Mouse (Mus musculus): ENCODE measurements at regions not wholly inside any gene's neighbourhood (a gene's known extent, or its start where the extent isn't known, plus 50 kb on each side); places are given as distances from the start of the nearest gene placed in this dataset.

- no peak for DNase-seq (ENCODE audit: low spot score in 2 of 2)
These were observed 441.5 kb downstream of the Basp1 start for GRCm38 (mm10) chr15:24972020-24972419.

DNA sequence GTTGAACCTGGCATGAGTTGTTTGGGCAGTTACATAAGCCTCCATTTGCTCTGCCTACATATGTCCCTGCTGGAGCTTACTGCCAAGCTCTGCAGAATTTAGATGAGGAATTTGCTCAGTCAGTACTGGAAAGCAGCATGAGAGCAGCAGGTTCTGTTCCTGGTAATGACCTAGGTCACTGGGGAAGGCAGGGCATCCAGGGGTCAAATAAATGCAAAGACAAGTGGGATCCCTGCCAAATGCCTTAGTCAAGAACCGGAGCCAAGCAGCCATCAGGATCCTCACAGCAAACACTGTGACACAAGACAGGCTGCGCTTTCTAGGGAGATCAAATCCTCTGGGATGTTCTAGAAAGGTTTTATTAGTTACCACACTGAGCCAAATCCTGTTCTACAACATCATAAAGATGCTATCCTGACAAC is 444.2 kb downstream of the Basp1 start:
- peak; percentile 31 to 62 for DNase-seq (ENCODE audit: low spot score in 2 of 2)

- no peak for DNase-seq (ENCODE audit: low spot score in 2 of 2)
These were observed 444.8 kb downstream of the Basp1 start for GRCm38 (mm10) chr15:24968636-24969317.

GRCm38 (mm10) chr15:24929742-24930141 is 483.8 kb downstream of the Basp1 start:
- no peak for DNase-seq (ENCODE audit: low spot score in 2 of 2)

GRCm38 (mm10) chr15:24911866-24912265 is 501.7 kb downstream of the Basp1 start:
- DNase-seq (ENCODE audit: low spot score in 2 of 2) = no peak

DNA sequence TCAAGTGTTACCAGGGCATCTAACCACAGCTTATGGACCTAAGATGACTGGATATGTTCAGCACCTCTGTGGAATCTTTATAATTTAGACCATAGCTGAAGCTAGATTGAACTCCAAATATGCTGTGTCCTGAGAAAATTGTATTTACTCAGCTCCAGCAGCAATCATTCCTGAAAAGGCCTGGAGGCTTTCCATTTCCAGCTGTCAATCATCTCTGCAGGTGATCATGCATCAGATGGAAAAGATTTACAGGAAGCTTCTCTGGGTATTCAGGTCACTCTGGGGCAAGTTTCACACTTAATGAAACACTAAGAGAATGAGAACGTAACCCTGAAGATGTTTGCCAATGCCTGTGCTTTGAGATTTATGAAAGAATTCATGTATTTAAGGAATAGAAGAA is 502.1 kb downstream of the Basp1 start:
- no peak for DNase-seq (ENCODE audit: low spot score in 2 of 2)

DNA sequence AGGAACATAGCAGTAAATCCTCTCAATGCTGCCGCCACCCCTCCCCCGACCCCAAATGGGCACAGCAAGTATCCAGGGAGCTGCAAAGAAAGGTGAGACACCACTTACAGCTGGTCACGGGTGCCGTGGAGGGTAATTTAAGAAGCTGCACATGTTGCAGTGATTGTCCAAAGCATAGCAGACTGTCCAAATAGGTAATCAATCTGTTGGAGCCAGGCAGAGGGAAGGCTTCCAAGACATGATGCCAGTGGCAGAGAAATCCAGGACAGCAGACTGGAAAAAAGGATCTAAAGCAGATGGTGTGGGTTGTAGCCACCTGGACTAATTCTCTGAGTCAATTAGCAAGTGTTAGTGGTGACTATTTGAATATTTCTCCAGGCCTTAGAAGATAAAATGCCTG is 506.6 kb downstream of the Basp1 start:
- DNase-seq (ENCODE audit: low spot score in 2 of 2) = peak; percentile 37 to 47

- DNase-seq (ENCODE audit: low spot score in 2 of 2) = no peak
These were observed 534.7 kb downstream of the Basp1 start for GRCm38 (mm10) chr15:24878846-24879245.

DNA sequence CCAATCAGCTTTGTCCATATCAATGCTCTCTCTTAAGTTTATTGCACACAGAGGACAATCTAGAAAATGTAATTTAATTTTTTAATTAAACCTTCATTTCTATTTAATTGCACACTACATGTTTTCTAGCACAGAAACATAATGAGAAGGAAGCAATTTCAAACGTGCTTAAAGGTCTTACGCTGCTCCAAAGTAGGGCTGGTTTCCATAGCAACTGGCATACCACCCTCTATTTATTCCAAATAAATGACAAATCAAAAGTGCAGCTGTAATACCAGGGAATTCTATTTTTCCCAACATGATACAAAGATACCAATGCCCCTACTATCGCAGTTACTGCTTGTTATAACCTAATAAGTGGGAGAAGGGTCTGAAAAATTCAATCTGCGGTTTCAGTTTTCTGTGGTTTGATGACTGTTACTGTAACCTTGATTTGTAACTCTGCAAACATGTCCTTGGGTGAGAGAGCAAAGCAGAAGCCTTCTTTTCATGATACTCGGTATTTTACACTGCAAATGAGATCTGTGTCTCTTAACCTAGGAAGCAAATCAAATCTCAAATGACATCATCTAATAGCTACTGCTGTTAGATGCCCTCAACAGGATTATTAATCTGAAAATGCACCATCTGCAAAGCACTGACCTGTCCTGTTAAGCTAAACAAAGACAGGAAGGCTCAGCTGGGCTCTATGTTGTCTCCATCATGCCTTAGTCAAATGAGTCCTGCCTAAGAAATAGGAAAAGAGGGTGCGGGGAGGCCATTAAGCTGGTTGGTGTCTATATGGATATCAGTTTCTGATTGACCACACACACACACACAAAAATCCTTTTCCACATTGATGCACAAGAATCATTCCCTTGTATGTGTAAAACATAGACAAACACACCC is 535.6 kb downstream of the Basp1 start:
- no peak for DNase-seq (ENCODE audit: low spot score in 2 of 2)

DNA sequence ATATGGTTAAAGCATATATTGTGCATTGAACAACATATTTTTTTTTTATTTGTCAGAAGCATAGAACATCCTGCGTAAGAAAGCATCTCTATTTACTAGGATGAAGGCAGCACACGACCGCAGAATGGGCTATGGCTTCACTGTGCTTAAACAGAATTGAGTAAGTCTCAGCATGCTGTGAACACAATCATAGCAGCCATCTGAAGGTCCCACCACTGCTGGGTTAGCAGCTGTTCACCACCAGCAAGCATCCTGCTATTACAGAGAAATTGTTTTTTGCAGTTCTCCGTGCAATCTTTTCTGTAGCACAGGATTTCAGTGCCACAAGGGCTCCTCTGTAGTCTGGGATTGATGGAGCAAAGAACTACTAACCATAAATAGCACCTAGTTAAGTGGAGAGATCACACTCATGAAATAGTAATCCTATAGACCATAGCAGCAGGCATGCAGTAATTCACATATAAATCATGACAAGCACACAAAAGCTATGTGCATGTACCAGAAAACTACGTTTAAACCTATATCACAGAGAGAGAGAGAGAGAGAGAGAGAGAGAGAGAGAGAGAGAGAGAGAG is 537.3 kb downstream of the Basp1 start:
- peak; percentile 24 to 36 for DNase-seq (ENCODE audit: low spot score in 2 of 2)

GRCm38 (mm10) chr15:24840271-24840670 is 573.3 kb downstream of the Basp1 start:
- no peak for DNase-seq (ENCODE audit: low spot score in 2 of 2)

DNA sequence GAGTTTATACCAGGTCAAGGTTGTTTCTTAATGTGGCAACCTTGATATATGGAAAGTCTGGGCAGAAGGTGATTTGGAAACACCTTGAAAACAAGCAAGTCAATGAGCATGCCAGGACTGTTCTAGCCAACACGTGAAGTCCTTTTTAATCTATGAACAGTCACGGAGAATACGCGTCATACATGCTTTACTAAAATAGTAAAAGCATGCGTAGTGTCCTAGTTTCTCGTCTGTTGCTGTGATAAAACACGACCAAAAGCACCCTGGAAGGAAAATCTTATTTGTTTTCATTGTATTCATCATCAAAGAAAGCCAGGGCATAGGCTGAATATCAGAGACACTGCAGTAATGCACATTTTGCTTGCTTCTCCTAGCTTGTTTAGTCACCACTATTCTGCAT is 575.2 kb downstream of the Basp1 start:
- DNase-seq (ENCODE audit: low spot score in 2 of 2) = no peak

DNA sequence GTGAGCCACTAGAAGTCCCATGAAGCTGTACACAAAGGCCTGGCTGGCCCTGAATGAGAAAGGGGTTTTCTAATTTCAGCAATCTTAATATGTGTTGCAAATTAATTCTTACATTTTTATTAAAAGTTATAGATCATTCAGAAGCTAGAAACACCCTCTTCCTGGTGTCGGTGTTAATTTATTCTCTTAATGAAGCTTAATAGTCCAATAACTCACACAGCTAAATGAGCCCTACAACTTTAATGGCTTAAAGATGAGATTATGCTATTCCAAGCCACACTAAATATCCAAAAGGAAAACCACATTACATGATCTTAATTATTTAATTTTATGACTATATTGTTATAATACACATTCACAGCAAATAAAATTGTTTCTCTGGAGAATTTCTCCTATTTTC is 585.7 kb downstream of the Basp1 start:
- no peak for DNase-seq (ENCODE audit: low spot score in 2 of 2)

GRCm38 (mm10) chr15:24827259-24827658 is 586.3 kb downstream of the Basp1 start:
- no peak for DNase-seq (ENCODE audit: low spot score in 2 of 2)

DNA sequence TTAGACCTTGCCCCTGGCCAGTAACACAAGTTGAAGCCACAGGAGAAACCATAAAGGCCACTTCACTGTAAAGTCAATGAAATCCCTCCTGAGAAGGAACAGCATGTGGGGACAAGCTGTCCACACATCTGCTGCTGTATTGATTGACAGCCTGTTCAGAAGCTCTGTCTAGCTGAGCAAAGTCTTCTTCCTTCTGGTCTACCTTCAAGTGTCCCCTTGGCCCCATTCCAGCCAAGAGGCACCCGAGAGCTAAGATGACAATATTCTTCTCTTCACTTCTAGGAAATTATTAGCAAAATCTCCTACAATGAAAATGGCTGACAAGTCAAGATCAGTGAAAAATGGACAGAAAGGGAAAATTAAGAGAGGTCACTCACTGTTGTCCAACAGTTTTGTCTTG is 616.7 kb downstream of the Basp1 start:
- DNase-seq (ENCODE audit: low spot score in 2 of 2) = no peak

DNA sequence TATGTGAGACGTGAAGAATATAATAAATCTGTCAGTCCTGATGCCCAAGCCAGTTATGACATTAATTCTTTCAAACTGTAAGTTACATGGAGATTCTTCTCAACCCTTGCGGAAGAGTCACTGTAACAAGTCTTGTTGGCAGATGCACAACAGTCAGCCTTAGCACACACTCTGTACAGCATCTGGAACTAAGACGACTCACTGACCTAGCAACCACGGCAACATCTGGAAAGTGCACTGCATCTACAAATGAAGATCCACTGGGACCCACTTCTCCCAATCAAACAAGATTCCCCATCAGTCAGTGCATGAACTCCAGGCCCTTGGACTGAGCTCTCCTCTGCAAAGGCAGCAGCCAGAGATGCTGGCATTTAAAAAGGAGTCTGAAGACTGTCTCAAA is 620.2 kb downstream of the Basp1 start:
- no peak for DNase-seq (ENCODE audit: low spot score in 2 of 2)

DNA sequence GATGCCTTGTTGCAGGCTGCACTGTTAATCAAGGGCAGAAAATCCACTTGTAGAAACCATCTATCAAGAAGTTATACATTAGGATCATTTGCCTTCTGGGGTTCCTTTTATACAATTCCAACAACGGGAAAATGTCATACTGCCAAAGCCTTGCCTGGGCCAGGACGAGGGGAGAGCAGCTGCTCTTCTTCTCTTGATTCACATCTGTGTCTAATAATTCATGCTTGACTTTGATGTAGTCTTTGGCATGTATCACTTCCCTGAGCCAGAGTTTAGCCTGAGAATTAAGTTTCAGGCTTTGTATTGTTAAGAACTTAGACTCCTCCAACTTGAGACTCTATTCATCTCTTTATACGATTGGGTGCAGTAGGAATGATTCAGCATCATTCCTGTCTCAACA is 627.2 kb downstream of the Basp1 start:
- DNase-seq (ENCODE audit: low spot score in 2 of 2) = no peak

DNA sequence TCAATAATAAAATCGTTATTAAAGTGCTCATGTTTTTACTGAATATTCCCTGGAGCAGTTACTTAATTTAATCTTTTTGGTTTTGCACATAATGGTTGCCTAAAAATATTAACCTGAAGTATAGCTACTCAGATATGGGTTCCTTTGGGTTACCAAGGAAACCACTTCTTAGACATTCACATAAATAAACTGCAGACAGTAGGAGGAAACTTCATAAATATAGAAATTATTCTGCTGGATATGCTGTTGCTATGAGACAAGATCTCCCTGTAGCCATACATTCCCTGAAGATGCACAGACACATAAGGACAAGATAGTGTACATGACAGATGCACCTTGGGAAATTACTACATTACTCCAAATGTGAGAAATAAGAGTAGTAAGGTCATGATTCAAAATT is 635.3 kb downstream of the Basp1 start:
- no peak for DNase-seq (ENCODE audit: low spot score in 2 of 2)

DNA sequence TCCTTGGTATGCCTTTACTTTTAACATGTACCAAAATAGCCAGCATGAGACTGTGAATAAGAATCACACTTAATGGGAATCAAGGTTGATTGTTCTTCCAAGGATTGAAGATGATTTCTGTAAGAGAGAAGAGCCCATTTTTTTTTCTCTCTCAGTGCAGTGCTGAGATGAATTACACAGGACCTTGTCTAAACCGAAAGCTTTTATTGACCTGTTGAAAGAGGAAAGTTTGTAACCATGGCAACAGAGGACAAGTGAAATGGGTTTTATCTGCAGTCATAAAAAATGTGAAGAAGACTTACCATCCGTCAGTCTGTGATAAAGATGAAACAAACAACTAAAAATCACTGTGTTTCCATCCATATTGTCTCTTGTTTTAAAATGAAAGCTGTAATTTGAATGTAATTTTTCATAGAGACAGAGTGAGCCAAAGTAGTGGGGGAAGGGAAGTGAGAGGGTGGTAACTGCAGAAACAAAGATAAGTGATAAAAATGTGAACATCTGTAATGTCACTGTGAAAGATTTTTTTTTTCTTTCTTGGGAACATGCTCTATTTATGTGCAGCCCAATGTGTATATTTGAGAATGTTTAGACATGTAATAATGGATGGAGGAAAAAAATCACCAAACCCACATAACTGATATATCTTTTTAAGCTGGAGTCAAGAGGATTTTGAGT is 661.9 kb downstream of the Basp1 start:
- no peak for DNase-seq (ENCODE audit: low spot score in 2 of 2)

GRCm38 (mm10) chr15:24743240-24743639 is 670.3 kb downstream of the Basp1 start:
- DNase-seq (ENCODE audit: low spot score in 2 of 2) = no peak

DNA sequence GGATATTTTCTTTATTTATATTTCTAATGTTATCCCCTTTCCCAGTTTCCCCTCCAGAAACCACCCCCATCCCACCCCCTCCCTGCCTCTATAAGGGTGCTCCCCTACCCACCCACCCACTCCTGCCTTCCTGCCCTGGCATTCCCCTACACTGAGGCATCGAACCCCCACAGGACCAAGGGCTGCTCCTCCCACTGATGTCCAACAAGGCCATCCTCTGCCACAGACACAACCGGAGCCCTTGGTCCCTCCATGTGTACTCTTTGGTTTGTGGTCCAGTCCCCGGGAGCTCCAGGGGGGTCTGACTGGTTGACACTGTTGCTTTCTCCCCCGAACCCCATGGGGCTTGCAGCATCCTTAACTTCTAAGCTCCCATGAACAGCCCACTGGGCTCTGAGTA is 688.4 kb downstream of the Basp1 start:
- DNase-seq (ENCODE audit: low spot score in 2 of 2) = no peak

DNA sequence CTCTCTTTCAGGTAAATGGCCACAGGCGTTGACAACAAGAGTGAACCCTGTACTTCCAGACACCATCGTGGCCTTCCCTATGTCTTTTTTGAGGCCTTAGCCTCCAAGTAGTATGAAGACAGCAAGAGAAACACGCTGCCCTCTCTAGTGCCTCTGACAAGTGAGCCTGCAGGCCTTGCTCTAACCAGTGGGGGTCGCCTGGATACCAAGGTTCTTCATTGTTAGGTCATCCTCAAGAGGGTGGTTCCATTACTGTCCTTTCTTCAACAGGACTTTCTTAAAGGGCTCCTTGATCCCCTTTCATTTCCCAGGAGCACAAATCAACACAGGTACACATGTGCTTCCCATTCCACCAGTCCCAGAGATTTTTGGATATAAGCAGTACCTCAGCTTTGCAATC is 688.9 kb downstream of the Basp1 start:
- peak; percentile 56 to 61 for DNase-seq (ENCODE audit: low spot score in 2 of 2)

All from right cerebral cortex, postnatal 10 days (tissue).